Mouse (Mus musculus) CH12.LX (cell line): ENCODE measurements at regions not wholly inside any gene's neighbourhood (a gene's known extent, or its start where the extent isn't known, plus 50 kb on each side); places are given as distances from the start of the nearest gene placed in this dataset.

Experiments
- DNase-seq: peaks from one replicate; pipeline ENCODE4 v3.0.0-alpha.2; 2013; ENCODE audit errors: extremely low read depth
- H3K27ac ChIP-seq: 2 replicates; pipeline ENCODE4 v1.5.1; 2012; ENCODE audit warnings: low read depth, mild to moderate bottlenecking, control low read depth, moderate library complexity; ENCODE audit not compliant: insufficient read depth
- H3K27me3 ChIP-seq: replicated peaks from 2 replicates; pipeline ENCODE3; 2012; ENCODE audit warnings: inconsistent platforms
- H3K36me3 ChIP-seq, 2 experiments: replicated peaks in 1 of 2; 2 replicates each; pipeline versions ENCODE3 to v1.6.1; 2012; ENCODE audit warnings: inconsistent platforms in 1 of 2, low read length in 1 of 2, mild to moderate bottlenecking in 1 of 2, mixed read lengths in 1 of 2, moderate library complexity in 1 of 2; ENCODE audit not compliant: control insufficient read depth in 1 of 2, insufficient read depth in 1 of 2
- H3K4me1 ChIP-seq, 2 experiments: 2 replicates each; pipeline ENCODE4 v1.6.1; 2012; ENCODE audit warnings: inconsistent platforms in 1 of 2, moderate library complexity in 1 of 2; ENCODE audit not compliant: insufficient read depth in 2 of 2, control insufficient read depth in 1 of 2
- H3K4me2 ChIP-seq: 2 replicates; pipeline ENCODE4 v1.6.1; 2012; ENCODE audit warnings: low read depth, mild to moderate bottlenecking, control low read depth; ENCODE audit not compliant: poor library complexity, insufficient read depth, severe bottlenecking
- H3K4me3 ChIP-seq, 3 experiments: fragments of 150-350 bp in 1 of 3; sonication (generic) in 1 of 3; replicated peaks in 1 of 3; 2 replicates each; pipeline versions ENCODE3 to v1.5.1; 2011 to 2012; ENCODE audit warnings: low read depth in 2 of 3, low read length in 2 of 3, mild to moderate bottlenecking in 2 of 3, moderate library complexity in 2 of 3, control low read depth in 1 of 3, improper control_type of control experiment in 1 of 3, inconsistent platforms in 1 of 3, mixed read lengths in 1 of 3; ENCODE audit not compliant: poor library complexity in 1 of 3
- H3K79me2 ChIP-seq: replicated peaks from 2 replicates; pipeline ENCODE4 v1.6.1; 2012; ENCODE audit warnings: mild to moderate bottlenecking, moderate library complexity; ENCODE audit not compliant: control insufficient read depth, poor library complexity, insufficient read depth, severe bottlenecking; ENCODE audit errors: extremely low read depth
- H3K9ac ChIP-seq: 2 replicates; pipeline ENCODE4 v1.6.1; 2012; ENCODE audit warnings: low read depth, mild to moderate bottlenecking, control low read depth, moderate library complexity; ENCODE audit not compliant: insufficient read depth
- H3K9me3 ChIP-seq: replicated peaks from 2 replicates; pipeline ENCODE3; 2012; ENCODE audit warnings: low read length, inconsistent platforms, mixed read lengths
- BHLHE40 ChIP-seq: IDR thresholded peaks from 2 replicates; pipeline ENCODE4 v1.6.1; 2011; ENCODE audit warnings: mild to moderate bottlenecking, low read depth, low read length, improper control_type of control experiment
- CTCF ChIP-seq, 2 experiments: IDR thresholded peaks in 1 of 2; conservative IDR thresholded peaks in 1 of 2; 2 replicates each; pipeline ENCODE4 v1.5.1; 2011 to 2012; ENCODE audit warnings: low read depth in 2 of 2, low read length in 2 of 2, improper control_type of control experiment in 1 of 2, inconsistent platforms in 1 of 2, mild to moderate bottlenecking in 1 of 2, moderate library complexity in 1 of 2
- EP300 ChIP-seq: IDR thresholded peaks from 2 replicates; pipeline ENCODE4 v1.6.1; 2011; ENCODE audit warnings: low read length, improper control_type of control experiment
- GABPA ChIP-seq: IDR thresholded peaks from 2 replicates; pipeline ENCODE4 v1.6.1; 2012; ENCODE audit warnings: low read depth, low read length, improper control_type of control experiment, inconsistent platforms; ENCODE audit not compliant: insufficient replicate concordance
- MAX ChIP-seq: IDR thresholded peaks from 2 replicates; pipeline ENCODE4 v1.6.1; 2011; ENCODE audit warnings: low read length, improper control_type of control experiment
- MAZ ChIP-seq: IDR thresholded peaks from 2 replicates; pipeline ENCODE4 v1.6.1; 2012; ENCODE audit warnings: low read depth, mild to moderate bottlenecking, inconsistent platforms, low read length, improper control_type of control experiment, moderate library complexity
- MEF2A ChIP-seq: IDR thresholded peaks from 2 replicates; pipeline ENCODE4 v1.6.1; 2014; ENCODE audit warnings: low read depth, mild to moderate bottlenecking, inconsistent platforms, low read length, improper control_type of control experiment, borderline replicate concordance
- PAX5 ChIP-seq: IDR thresholded peaks from 2 replicates; pipeline ENCODE4 v1.6.1; 2012; ENCODE audit warnings: low read length, inconsistent platforms, mixed read lengths
- RCOR1 ChIP-seq: conservative IDR thresholded peaks from 2 replicates; pipeline ENCODE4 v1.6.1; 2012; ENCODE audit warnings: low read depth, mild to moderate bottlenecking, inconsistent platforms, low read length, improper control_type of control experiment
- SIN3A ChIP-seq: IDR thresholded peaks from 2 replicates; pipeline ENCODE4 v1.6.1; 2012; ENCODE audit warnings: low read length, improper control_type of control experiment, inconsistent platforms
- SMC3 ChIP-seq: IDR thresholded peaks from 2 replicates; pipeline ENCODE4 v1.6.1; 2011; ENCODE audit warnings: low read depth, low read length, improper control_type of control experiment
- TCF12 ChIP-seq: IDR thresholded peaks from 2 replicates; pipeline ENCODE4 v1.6.1; 2014; ENCODE audit warnings: low read depth, mild to moderate bottlenecking, inconsistent platforms, low read length, improper control_type of control experiment
- UBTF ChIP-seq: IDR thresholded peaks from 2 replicates; pipeline ENCODE4 v1.6.1; 2012; ENCODE audit warnings: low read depth, mild to moderate bottlenecking, inconsistent platforms, low read length, improper control_type of control experiment, moderate library complexity
- USF1 ChIP-seq: IDR thresholded peaks from 2 replicates; pipeline ENCODE4 v1.6.1; 2014; ENCODE audit warnings: low read depth, mild to moderate bottlenecking, inconsistent platforms, low read length, improper control_type of control experiment
- USF2 ChIP-seq: conservative IDR thresholded peaks from 2 replicates; pipeline ENCODE4 v1.6.1; 2011; ENCODE audit warnings: low read depth, low read length, improper control_type of control experiment
- ZKSCAN1 ChIP-seq: IDR thresholded peaks from 2 replicates; pipeline ENCODE4 v1.6.1; 2012; ENCODE audit warnings: low read depth, inconsistent platforms, low read length, improper control_type of control experiment, borderline replicate concordance
- dilution Hi-C: fragments of 300-500 bp; cut with MboI; formaldehyde crosslinking; loops from 2 replicates; pipeline ENCODE4 v1.14.3; 2020; ENCODE audit warnings: low sequenced_read_pairs; ENCODE audit not compliant: extremely low pct_unique_long_range_greater_than_20kb, extremely low pct_ligation_motif_present
- in situ Hi-C: fragments of 300-500 bp; cut with MboI; formaldehyde crosslinking; loops from 3 replicates; pipeline ENCODE4 v1.14.3; 2019; ENCODE audit warnings: low sequenced_read_pairs, low pct_ligation_motif_present, low pct_unique_long_range_greater_than_20kb, mixed read lengths

- in situ Hi-C loops (no loop called here), dilution Hi-C loops (no loop called here)
- no peak overlapping the region for H3K9ac ChIP-seq
- no peaks in the 10 kb centered on the region for H3K4me1 ChIP-seq
- no peak overlapping the region for H3K27ac ChIP-seq
- no peak for DNase-seq
- no peak overlapping the region for H3K4me2 ChIP-seq
- H3K79me2 ChIP-seq, result no peaks in the 10 kb centered on the region
- no peaks in the 10 kb centered on the region for H3K36me3 ChIP-seq
- TF ChIP-seq EP300 (no peak), BHLHE40 (no peak), MEF2A (no peak), MAZ (no peak), RCOR1 (no peak), CTCF (conservative IDR thresholded peaks at IDR 0.05 in 1 of 2, IDR thresholded peaks at IDR 0.05 in 1 of 2; ENCODE audit: low read depth in 2 of 2, low read length in 2 of 2) (no peak), SMC3 (no peak), USF2 (no peak), ZKSCAN1 (no peak), GABPA (no peak)
- H3K27me3 ChIP-seq, result peaks cover 19% of the 10 kb centered on the region
- H3K4me3 ChIP-seq, result no peak overlapping the region
- no peaks in the 10 kb centered on the region for H3K9me3 ChIP-seq
Observed at GRCm38 (mm10) chr6:100948340-100948739, 114.9 kb downstream of the Ppp4r2 start.

- Histone ChIP-seq H3K79me2 (no peaks in the 10 kb centered on the region), H3K27me3 (peaks cover 17% of the 10 kb centered on the region), H3K4me1 (no peaks in the 10 kb centered on the region), H3K4me2 (no peak overlapping the region), H3K36me3 (no peaks in the 10 kb centered on the region), H3K9me3 (no peaks in the 10 kb centered on the region), H3K9ac (no peak overlapping the region), H3K27ac (no peak overlapping the region), H3K4me3 (no peak overlapping the region)
- DNase-seq, result no peak
- TF ChIP-seq MAX (no peak), TCF12 (no peak), EP300 (no peak), PAX5 (no peak), SIN3A (no peak), UBTF (no peak)
- in situ Hi-C loops (no loop called here), dilution Hi-C loops (no loop called here)
Observed at GRCm38 (mm10) chr6:100951646-100952045, 118.2 kb downstream of the Ppp4r2 start.

- Histone ChIP-seq H3K4me3 (no peak overlapping the region), H3K79me2 (no peaks in the 10 kb centered on the region), H3K27ac (no peak overlapping the region), H3K36me3 (no peaks in the 10 kb centered on the region), H3K9ac (no peak overlapping the region), H3K27me3 (peaks cover 12% of the 10 kb centered on the region), H3K4me1 (no peaks in the 10 kb centered on the region), H3K4me2 (no peak overlapping the region), H3K9me3 (no peaks in the 10 kb centered on the region)
- TF ChIP-seq MEF2A (no peak), USF1 (no peak), MAX (no peak)
- dilution Hi-C loops (no loop called here), in situ Hi-C loops (no loop called here)
- no peak for DNase-seq
Observed at GRCm38 (mm10) chr6:100952470-100952869, 119.0 kb downstream of the Ppp4r2 start.
